Mouse (Mus musculus) heart, adult 2 months (tissue): Measurements from ENCODE around the gene Rfx5. TPM values are rescaled to one million over a fixed set of nuclear protein-coding genes. Genes with fewer than 3 reads are reported as not detected.

Experiments
- DNase-seq, 2 experiments: peaks; one replicate each; pipeline ENCODE4 v3.0.0; 2021
- H3K27ac ChIP-seq: fragments of 200-600 bp; 2 replicates; pipeline ENCODE4 v1.8.1; 2022
- H3K27me3 ChIP-seq: fragments of 200-500 bp; 2 replicates; pipeline ENCODE4 v1.6.1; 2012; ENCODE audit warnings: mild to moderate bottlenecking, low read length, inconsistent platforms, mixed read lengths; ENCODE audit not compliant: control insufficient read depth, insufficient read depth
- H3K36me3 ChIP-seq: fragments of 200-500 bp; 2 replicates; pipeline ENCODE4 v1.6.1; 2012; ENCODE audit warnings: low read length, inconsistent platforms; ENCODE audit not compliant: control insufficient read depth, insufficient read depth
- H3K4me1 ChIP-seq: fragments of 200-500 bp; 2 replicates; pipeline ENCODE4 v1.6.1; 2011; ENCODE audit warnings: low read length; ENCODE audit not compliant: control insufficient read depth, insufficient read depth
- H3K4me3 ChIP-seq: fragments of 200-600 bp; 2 replicates; pipeline ENCODE4 v1.8.1; 2022
- H3K79me2 ChIP-seq: fragments of 200-500 bp; replicated peaks from 2 replicates; pipeline ENCODE4 v1.6.1; 2012; ENCODE audit warnings: mild to moderate bottlenecking, inconsistent platforms, low read length, moderate library complexity, mixed read lengths; ENCODE audit not compliant: control insufficient read depth, insufficient read depth
- H3K9ac ChIP-seq: fragments of 200-500 bp; 2 replicates; pipeline ENCODE4 v1.6.1; 2012; ENCODE audit warnings: low read depth, mild to moderate bottlenecking, control low read depth, inconsistent platforms, low read length, mixed read lengths
- CTCF ChIP-seq: fragments of 200-600 bp; IDR thresholded peaks from 2 replicates; pipeline ENCODE4 v1.8.1; 2022; ENCODE audit warnings: antibody characterized with exemption, mild to moderate bottlenecking, moderate library complexity
- EP300 ChIP-seq: fragments of 200-500 bp; IDR thresholded peaks from 2 replicates; pipeline ENCODE4 v1.6.1; 2011; ENCODE audit warnings: low read depth, low read length, control low read depth; ENCODE audit not compliant: insufficient read depth
- POLR2A ChIP-seq: fragments of 200-500 bp; IDR thresholded peaks from 2 replicates; pipeline ENCODE4 v1.6.1; 2011; ENCODE audit warnings: mild to moderate bottlenecking, low read depth, low read length, control low read depth; ENCODE audit not compliant: insufficient read depth
- WGBS: fragments of 180-500 bp; shearing (Covaris S2); methylation state at CpG from one replicate; pipeline ENCODE4 v1.1.7; 2018; 5-methylcytosine and 5-hydroxymethylcytosine counted together
- intact Hi-C: fragments of 180-260 bp; cut with DNase I; formaldehyde crosslinking; loops from one replicate; pipeline ENCODE4 v1.15.1; 2025
- polyA plus RNA-seq: library from polyadenylated mRNA; depleted of rRNA; stranded (reverse); fragments of >200 nt; gene quantifications from 2 replicates; pipeline ENCODE4 v1.2.3, GENCODE M21; 2012
- total RNA-seq, 2 experiments: library from RNA; stranded (reverse); gene quantifications; 2 replicates each; pipeline ENCODE4 v1.2.3; 2021

The Rfx5 gene
- total and polyA plus RNA-seq, 3 experiments, result 5.6 to 8.0 (median 6.6) TPM

DNA sequence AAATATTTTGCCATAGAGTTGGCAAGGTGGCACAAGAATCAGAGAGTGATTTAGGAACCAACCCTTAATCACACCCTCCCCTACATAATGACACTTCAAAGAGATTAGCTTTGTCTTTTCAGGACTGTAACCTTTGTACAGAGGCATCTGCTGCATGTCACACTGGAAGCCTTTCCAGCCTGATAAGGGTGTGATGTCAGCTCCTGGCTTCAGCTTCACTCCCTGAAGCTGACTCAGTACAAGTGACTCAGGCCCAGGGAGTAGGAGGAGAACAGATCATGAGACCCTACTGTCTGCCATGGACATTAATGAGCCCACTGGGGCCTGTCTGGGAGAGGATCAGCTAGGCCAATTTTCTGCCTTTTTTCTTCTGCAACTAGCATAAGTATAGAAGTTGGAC lies 33.7 kb downstream of the Rfx5 start:
- TF ChIP-seq POLR2A (no peak), EP300 (peak; percentile 95)
- Histone ChIP-seq H3K4me1 (peaks cover 20% of the 10 kb centered on the region), H3K36me3 (peaks cover 34% of the 10 kb centered on the region), H3K9ac (no peak overlapping the region), H3K4me3 (no peak overlapping the region), H3K27ac (peak overlapping the region; percentile 56), H3K27me3 (no peaks in the 10 kb centered on the region), H3K79me2 (no peaks in the 10 kb centered on the region; the same call in 1 of the 2 replicates)
- intact Hi-C loops, result no loop called here
- peak; percentile 72 to 87 for DNase-seq

GRCm38 (mm10) chr3:94989159-94989761 lies 35.4 kb downstream of the Rfx5 start:
- Histone ChIP-seq H3K27me3 (no peaks in the 10 kb centered on the region), H3K9ac (no peak overlapping the region; the same call in 1 of the 2 replicates), H3K79me2 (no peaks in the 10 kb centered on the region), H3K27ac (peak overlapping the region; percentile 18), H3K36me3 (peaks cover 34% of the 10 kb centered on the region), H3K4me3 (no peak overlapping the region), H3K4me1 (peaks cover 20% of the 10 kb centered on the region)
- intact Hi-C loops, result no loop called here
- no peak for DNase-seq
- WGBS, result 27% methylated on average over 9 of the region's 9 CpGs
- TF ChIP-seq POLR2A (no peak), EP300 (no peak), CTCF (no peak)

DNA sequence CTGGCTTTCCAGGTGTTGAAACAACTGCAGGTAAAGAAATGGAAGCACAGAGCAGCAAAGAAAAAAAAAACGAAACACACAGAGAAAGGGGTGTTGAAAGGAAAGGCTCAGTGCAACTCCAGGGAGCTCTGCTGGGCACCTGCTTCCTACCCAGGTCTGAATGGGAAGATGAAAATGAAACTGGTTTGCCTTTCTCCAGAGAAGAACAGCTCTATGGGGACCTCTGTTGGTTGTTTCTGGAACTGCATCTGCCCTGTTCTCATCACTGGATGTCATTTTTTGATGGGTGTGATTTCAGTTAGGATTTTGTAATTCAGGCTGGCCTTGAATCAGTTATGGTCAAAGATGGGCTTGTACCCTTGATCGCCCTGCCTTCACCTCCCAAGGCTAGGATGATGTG lies 43.1 kb downstream of the Rfx5 start:
- intact Hi-C loops, result loop anchor here (1.0 to 2.0 kb wide), 3 partner anchors 22 to 108 kb away; partner anchors contain the start of gene Pi4kb
- H3K36me3 ChIP-seq, result peaks cover 4% of the 10 kb centered on the region; the same call in 1 of the 2 replicates
- no peaks in the 10 kb centered on the region; the same call in 1 of the 2 replicates for H3K4me1 ChIP-seq
- no peaks in the 10 kb centered on the region for H3K27me3 ChIP-seq
- no peak overlapping the region for H3K9ac ChIP-seq
- TF ChIP-seq EP300 (0 out of 2 replicates have a peak, but pooled peaks have one; percentile 14), POLR2A (no peak), CTCF (no peak; the same call in 1 of the 2 replicates)
- 25% methylated on average over 2 of the region's 2 CpGs for WGBS
- no peak overlapping the region for H3K4me3 ChIP-seq
- H3K79me2 ChIP-seq, result no peaks in the 10 kb centered on the region
- H3K27ac ChIP-seq, result no peak overlapping the region
- peak; percentile 72 to 81 for DNase-seq

GRCm38 (mm10) chr3:95002569-95002968 lies 48.7 kb downstream of the Rfx5 start:
- TF ChIP-seq POLR2A (no peak), CTCF (no peak), EP300 (no peak)
- Histone ChIP-seq H3K36me3 (peaks cover 5% of the 10 kb centered on the region), H3K4me1 (no peaks in the 10 kb centered on the region)

GRCm38 (mm10) chr3:95003273-95003672 lies 49.4 kb downstream of the Rfx5 start:
- H3K4me3 ChIP-seq, result no peak overlapping the region
- H3K36me3 ChIP-seq, result peaks cover 5% of the 10 kb centered on the region
- intact Hi-C loops, result no loop called here
- TF ChIP-seq CTCF (no peak), POLR2A (no peak), EP300 (no peak)
- H3K27ac ChIP-seq, result no peak overlapping the region
- no peak overlapping the region for H3K9ac ChIP-seq
- no peaks in the 10 kb centered on the region for H3K4me1 ChIP-seq
- DNase-seq, result no peak
- H3K27me3 ChIP-seq, result no peaks in the 10 kb centered on the region
- H3K79me2 ChIP-seq, result no peaks in the 10 kb centered on the region

More at GRCm38 (mm10) chr3:95002569-95002968, 48.7 kb downstream of the Rfx5 start:
- Histone ChIP-seq H3K9ac (no peak overlapping the region), H3K27me3 (no peaks in the 10 kb centered on the region), H3K4me3 (no peak overlapping the region), H3K27ac (no peak overlapping the region), H3K79me2 (no peaks in the 10 kb centered on the region)
- intact Hi-C loops, result no loop called here
- WGBS, result 90% methylated on average over 4 of the region's 4 CpGs
- no peak for DNase-seq

- TF ChIP-seq POLR2A (no peak), EP300 (no peak), CTCF (no peak)
- intact Hi-C loops, result no loop called here
- Histone ChIP-seq H3K4me1 (no peaks in the 10 kb centered on the region), H3K4me3 (no peak overlapping the region), H3K27me3 (no peaks in the 10 kb centered on the region), H3K79me2 (no peaks in the 10 kb centered on the region), H3K27ac (no peak overlapping the region), H3K9ac (no peak overlapping the region), H3K36me3 (peaks cover 3% of the 10 kb centered on the region; the same call in 1 of the 2 replicates)
- WGBS, result 89% methylated on average over 3 of the region's 3 CpGs
- no peak for DNase-seq
Observed at GRCm38 (mm10) chr3:95005651-95006050, 51.8 kb downstream of the Rfx5 start.
